ENCODE assay signal across 10 mouse cellular contexts in genomic region chr7:27180036-27180435, GRCm38 (mm10). TPM values are rescaled to one million over a fixed set of nuclear protein-coding genes. Genes with fewer than 3 reads are reported as not detected.
DNase-seq lines count a peak whose midpoint lies in the region; ATAC-seq and TF ChIP-seq lines count a peak whose summit lies in the region.
"Had no signal": no experiment of that assay in that cellular context is flagged by ENCODE, and none has a peak within 500 bp of the region (broad histone marks: within the 10 kb centered on the region; RNA-seq: fewer than 3 reads in every experiment).

No protein-coding gene starts in this region.

- H3K27ac ChIP-seq in neural tube, embryonic 11.5 days (ENCODE audit: low read depth, low read length), result no peak overlapping the region
- H3K27ac ChIP-seq in midbrain, postnatal 0 days (ENCODE audit: low read depth, low read length), result no peak overlapping the region
- no peak overlapping the region for H3K27ac ChIP-seq in left cerebral cortex, adult 2 months

- H3K4me2 ChIP-seq in neural tube, embryonic 11.5 days (ENCODE audit: low read depth), result no peak overlapping the region
- H3K4me2 ChIP-seq in midbrain, postnatal 0 days (ENCODE audit: low read depth, low read length, poor library complexity, severe bottlenecking), result no peak overlapping the region

- peak; percentile 5 for DNase-seq in neural tube, embryonic 11.5 days (ENCODE audit: low spot score)
- DNase-seq in neural tube, embryonic 10.5 days (ENCODE audit: extremely low spot score, low spot score), result no peak
- DNase-seq in gastrocnemius, postnatal 36 days, result peak; percentile 51 to 59
- peak; percentile 70 to 79 for DNase-seq in kidney, postnatal 4 days
- DNase-seq in midbrain, postnatal 0 days (ENCODE audit: low spot score), result peak; percentile 64
- DNase-seq in ovary, adult 18-20 months (ENCODE audit: low spot score), result no peak
- DNase-seq in left cerebral cortex, adult 2 months (ENCODE audit: extremely low spot score in 1 of 2, low spot score in 2 of 2), result no peak

- no peaks in the 10 kb centered on the region for H3K9me3 ChIP-seq in neural tube, embryonic 11.5 days (ENCODE audit: control insufficient read depth, low read length)
- H3K9me3 ChIP-seq in midbrain, postnatal 0 days (ENCODE audit: low read length), result no peaks in the 10 kb centered on the region

- 74% methylated on average over 5 of the region's 5 CpGs for WGBS in neural tube, embryonic 11.5 days
- 38% methylated on average over 5 of the region's 5 CpGs for WGBS in midbrain, postnatal 0 days

- intact Hi-C loops in gastrocnemius, postnatal 36 days (cut with DNase I), result no loop called here
- intact Hi-C loops in left cerebral cortex, adult 2 months (cut with DNase I), result loop anchor here (2.0 kb wide), 1 partner anchor 15 kb away; the partner anchor contains the start of gene BC024978

- peaks cover 5% of the 10 kb centered on the region for H3K36me3 ChIP-seq in neural tube, embryonic 11.5 days (ENCODE audit: control insufficient read depth, insufficient read depth, low read length)
- peaks cover 13% of the 10 kb centered on the region for H3K36me3 ChIP-seq in midbrain, postnatal 0 days (ENCODE audit: insufficient read depth, low read length)

- no peak overlapping the region for H3K4me3 ChIP-seq in neural tube, embryonic 11.5 days (ENCODE audit: low read depth, low read length)
- H3K4me3 ChIP-seq in midbrain, postnatal 0 days (ENCODE audit: low read depth, low read length), result no peak overlapping the region
- H3K4me3 ChIP-seq in left cerebral cortex, adult 2 months, result no peak overlapping the region

- ATAC-seq in neural tube, embryonic 11.5 days (ENCODE audit: insufficient read depth, low FRiP score, low TSS enrichment), result no peak
- ATAC-seq in midbrain, postnatal 0 days (ENCODE audit: low FRiP score), result no peak
- ATAC-seq in megakaryocyte-erythroid progenitor cell, adult 5-6 weeks (replicated peaks; ENCODE audit: low FRiP score, low TSS enrichment, poor library complexity, severe bottlenecking), result no peak

- no peak overlapping the region for H3K9ac ChIP-seq in neural tube, embryonic 11.5 days (ENCODE audit: low read length)
- no peak overlapping the region for H3K9ac ChIP-seq in midbrain, postnatal 0 days (replicated peaks; ENCODE audit: low read length, poor library complexity, severe bottlenecking)

- H3K4me1 ChIP-seq in neural tube, embryonic 11.5 days (ENCODE audit: control insufficient read depth, insufficient read depth, low read length), result peaks cover 5% of the 10 kb centered on the region
- H3K4me1 ChIP-seq in midbrain, postnatal 0 days (ENCODE audit: insufficient read depth, low read length), result no peaks in the 10 kb centered on the region

- H3K27me3 ChIP-seq in neural tube, embryonic 11.5 days (ENCODE audit: control insufficient read depth, insufficient read depth, low read length), result no peaks in the 10 kb centered on the region
- no peaks in the 10 kb centered on the region for H3K27me3 ChIP-seq in midbrain, postnatal 0 days (ENCODE audit: insufficient read depth, low read length)

- no peak for TF ChIP-seq CTCF in midbrain, postnatal 0 days (IDR thresholded peaks at IDR 0.05)
- TF ChIP-seq CTCF in left cerebral cortex, adult 2 months (IDR thresholded peaks at IDR 0.05), result no peak

RNA-seq across cellular contexts. Expression of gene Gm21983, which starts 0.8 kb away (rescaled TPM):
- polyA plus RNA-seq in neural tube, embryonic 11.5 days (2014; fragmentation: Nextera tagmentation; extraction: Ambion mirVana), result not detected in 2 replicates
- total RNA-seq in gastrocnemius, postnatal 36 days (2021), result not detected
- 2.0 TPM in 1 of 2 replicates, not detected in the other for total RNA-seq in midbrain, postnatal 0 days (2014; rRNA removed)
- polyA plus RNA-seq in midbrain, postnatal 0 days (2015; fragmentation: Nextera tagmentation; extraction: Ambion mirVana), result not detected in 2 replicates
- not detected in 2 replicates for total RNA-seq in megakaryocyte-erythroid progenitor cell, adult 5-6 weeks (2014; fragmentation: Nextera tagmentation)
- total RNA-seq in megakaryocyte-erythroid progenitor cell, adult 5-6 weeks (2017), result not detected in 2 replicates
- total RNA-seq in left cerebral cortex, adult 2 months (2021), result not detected
- polyA plus RNA-seq: intestine, embryonic 14.5 days; stomach, embryonic 14.5 days had no signal

RNA-seq across cellular contexts. Expression of gene Mia, which starts 0.9 kb away (rescaled TPM):
- polyA plus RNA-seq in neural tube, embryonic 11.5 days (2014; fragmentation: Nextera tagmentation; extraction: Ambion mirVana), result 0.60 and 1.3 TPM in 2 replicates
- under 1 TPM; 0.57 to 0.69 TPM for total RNA-seq in gastrocnemius, postnatal 36 days (2021)
- total RNA-seq in midbrain, postnatal 0 days (2014; rRNA removed), result 4.3 and 20.6 TPM in 2 replicates
- 17.6 and 20.4 TPM in 2 replicates for polyA plus RNA-seq in midbrain, postnatal 0 days (2015; fragmentation: Nextera tagmentation; extraction: Ambion mirVana)
- not detected in 2 replicates for total RNA-seq in megakaryocyte-erythroid progenitor cell, adult 5-6 weeks (2014; fragmentation: Nextera tagmentation)
- total RNA-seq in megakaryocyte-erythroid progenitor cell, adult 5-6 weeks (2017), result not detected in 2 replicates
- total RNA-seq in left cerebral cortex, adult 2 months (2021), result 1 to 10 TPM in 1 of 2 experiments, under 1 TPM in 1; 0.68 to 1.6 TPM

RNA-seq across cellular contexts. Expression of gene Rab4b, which starts 1.3 kb away (rescaled TPM):
- polyA plus RNA-seq in neural tube, embryonic 11.5 days (2014; fragmentation: Nextera tagmentation; extraction: Ambion mirVana), result 67.0 and 72.6 TPM in 2 replicates
- total RNA-seq in gastrocnemius, postnatal 36 days (2021), result 1 to 10 TPM; 8.5 to 9.3 TPM
- total RNA-seq in midbrain, postnatal 0 days (2014; rRNA removed), result 60.5 and 65.6 TPM in 2 replicates
- 138 and 142 TPM in 2 replicates for polyA plus RNA-seq in midbrain, postnatal 0 days (2015; fragmentation: Nextera tagmentation; extraction: Ambion mirVana)
- 16.2 and 30.1 TPM in 2 replicates for total RNA-seq in megakaryocyte-erythroid progenitor cell, adult 5-6 weeks (2014; fragmentation: Nextera tagmentation)
- total RNA-seq in megakaryocyte-erythroid progenitor cell, adult 5-6 weeks (2017), result 3.0 and 7.5 TPM in 2 replicates
- total RNA-seq in left cerebral cortex, adult 2 months (2021), result 10 to 100 TPM; 89.7 to 93.2 TPM

RNA-seq across cellular contexts. Expression of gene Egln2, which starts 13.4 kb away (rescaled TPM):
- polyA plus RNA-seq in neural tube, embryonic 11.5 days (2014; fragmentation: Nextera tagmentation; extraction: Ambion mirVana), result 51.0 and 54.6 TPM in 2 replicates
- total RNA-seq in gastrocnemius, postnatal 36 days (2021), result 100 to 1,000 TPM in 1 of 2 experiments, 10 to 100 TPM in 1; 99.1 to 112 TPM
- 104 and 116 TPM in 2 replicates for total RNA-seq in midbrain, postnatal 0 days (2014; rRNA removed)
- polyA plus RNA-seq in midbrain, postnatal 0 days (2015; fragmentation: Nextera tagmentation; extraction: Ambion mirVana), result 80.7 and 85.6 TPM in 2 replicates
- 23.6 and 24.3 TPM in 2 replicates for total RNA-seq in megakaryocyte-erythroid progenitor cell, adult 5-6 weeks (2014; fragmentation: Nextera tagmentation)
- total RNA-seq in megakaryocyte-erythroid progenitor cell, adult 5-6 weeks (2017), result 19.5 and 22.1 TPM in 2 replicates
- total RNA-seq in left cerebral cortex, adult 2 months (2021), result 100 to 1,000 TPM in 1 of 2 experiments, 10 to 100 TPM in 1; 92.8 to 109 TPM

RNA-seq across cellular contexts. Expression of gene BC024978, which starts 15.5 kb away (rescaled TPM):
- polyA plus RNA-seq in neural tube, embryonic 11.5 days (2014; fragmentation: Nextera tagmentation; extraction: Ambion mirVana), result 3.8 and 4.4 TPM in 2 replicates
- total RNA-seq in gastrocnemius, postnatal 36 days (2021), result 10 to 100 TPM; 11.6 to 18.1 TPM
- total RNA-seq in midbrain, postnatal 0 days (2014; rRNA removed), result 5.9 and 8.7 TPM in 2 replicates
- polyA plus RNA-seq in midbrain, postnatal 0 days (2015; fragmentation: Nextera tagmentation; extraction: Ambion mirVana), result 2.3 and 2.8 TPM in 2 replicates
- 6.9 and 7.0 TPM in 2 replicates for total RNA-seq in megakaryocyte-erythroid progenitor cell, adult 5-6 weeks (2014; fragmentation: Nextera tagmentation)
- 1.3 and 4.9 TPM in 2 replicates for total RNA-seq in megakaryocyte-erythroid progenitor cell, adult 5-6 weeks (2017)
- 10 to 100 TPM; 21.6 to 26.1 TPM for total RNA-seq in left cerebral cortex, adult 2 months (2021)

Comparison
In these comparisons a context has a peak if more than half of its experiments do, and no peak if none do; other contexts are left out.
1. DNase-seq: peak in neural tube, embryonic 11.5 days (single experiment), gastrocnemius, postnatal 36 days (2 of 2), kidney, postnatal 4 days (2 of 2) and midbrain, postnatal 0 days (single experiment); none in neural tube, embryonic 10.5 days (single experiment), ovary, adult 18-20 months (single experiment) and left cerebral cortex, adult 2 months (0 of 2).